ENCODE assay signal across 14 mouse cellular contexts in genomic region chr7:72926772-72927380, GRCm38 (mm10).
DNase-seq lines count a peak whose midpoint lies in the region; ATAC-seq and TF ChIP-seq lines count a peak whose summit lies in the region.
"Had no signal": no experiment of that assay in that cellular context is flagged by ENCODE, and none has a peak within 500 bp of the region (broad histone marks: within the 10 kb centered on the region; RNA-seq: fewer than 3 reads in every experiment).

No protein-coding gene starts in this region.

- no peak for ATAC-seq in Patski
- ATAC-seq in embryonic facial prominence, embryonic 12.5 days (ENCODE audit: insufficient number of reproducible peaks, insufficient read depth, low FRiP score, low TSS enrichment): no peak
- ATAC-seq in limb, embryonic 15.5 days (ENCODE audit: insufficient number of reproducible peaks, low FRiP score, low TSS enrichment, low read depth): no peak; the same call in 1 of the 2 replicates
- ATAC-seq: liver, postnatal 0 days had no signal

- H3K9ac ChIP-seq in embryonic facial prominence, embryonic 12.5 days: no peak overlapping the region
- no peak overlapping the region for H3K9ac ChIP-seq in limb, embryonic 15.5 days
- H3K9ac ChIP-seq: liver, postnatal 0 days had no signal

- H3K4me1 ChIP-seq in embryonic facial prominence, embryonic 12.5 days: peaks cover 11% of the 10 kb centered on the region
- peaks cover 9% of the 10 kb centered on the region; the same call in 1 of the 2 replicates for H3K4me1 ChIP-seq in limb, embryonic 15.5 days

- H3K9me3 ChIP-seq in embryonic facial prominence, embryonic 12.5 days: no peaks in the 10 kb centered on the region
- no peaks in the 10 kb centered on the region for H3K9me3 ChIP-seq in limb, embryonic 15.5 days

- no peak for TF ChIP-seq CTCF in Patski (IDR thresholded peaks at IDR 0.05)

- CTCF ChIA-PET in Patski (lab: Charles Lee): interaction anchor here (0.5 to 1.2 kb wide), 2 partner anchors 9 to 100 kb away, joined by 3 to 4 read pairs; no protein-coding TSS in a partner anchor

- peak; percentile 2 for DNase-seq in kidney, postnatal 14 days
- DNase-seq in kidney, postnatal 36 days: no peak
- peak; percentile 41 for DNase-seq in Patski (ENCODE audit: low read depth, low spot score)
- DNase-seq in layer of hippocampus, adult 11-12 months (ENCODE audit: low spot score): no peak
- DNase-seq in layer of hippocampus, adult 18-20 months (ENCODE audit: low spot score in 2 of 2): no peak
- DNase-seq: adrenal gland, postnatal 36 days; cerebellum, adult 11 months; kidney, postnatal 25 days; liver, postnatal 0 days; midbrain, embryonic 14.5 days; thymus, postnatal 4 days had no signal

- no peaks in the 10 kb centered on the region for H3K36me3 ChIP-seq in embryonic facial prominence, embryonic 12.5 days
- H3K36me3 ChIP-seq in limb, embryonic 15.5 days: no peaks in the 10 kb centered on the region

- peak overlapping the region; percentile 50; the same call in 1 of the 2 replicates for H3K27ac ChIP-seq in embryonic facial prominence, embryonic 12.5 days
- peak overlapping the region; percentile 47; the same call in 1 of the 2 replicates for H3K27ac ChIP-seq in limb, embryonic 15.5 days

- peak overlapping the region; percentile 19; the same call in 1 of the 2 replicates for H3K4me2 ChIP-seq in embryonic facial prominence, embryonic 12.5 days (replicated peaks)
- no peak overlapping the region for H3K4me2 ChIP-seq in limb, embryonic 15.5 days

- POLR2A ChIA-PET in Patski (lab: Charles Lee): no interaction called here

- no peak overlapping the region for H3K4me3 ChIP-seq in embryonic facial prominence, embryonic 12.5 days
- no peak overlapping the region for H3K4me3 ChIP-seq in limb, embryonic 15.5 days

- no peaks in the 10 kb centered on the region for H3K27me3 ChIP-seq in Patski
- no peaks in the 10 kb centered on the region for H3K27me3 ChIP-seq in embryonic facial prominence, embryonic 12.5 days
- H3K27me3 ChIP-seq in limb, embryonic 15.5 days: no peaks in the 10 kb centered on the region
- H3K27me3 ChIP-seq: CH12.LX had no signal

- 37% methylated on average over 20 of the region's 20 CpGs for WGBS in embryonic facial prominence, embryonic 12.5 days
- WGBS in limb, embryonic 15.5 days: 30% methylated on average over 20 of the region's 20 CpGs

- in situ Hi-C loops in Patski (cut with MboI; ENCODE audit: low pct_unique_long_range_greater_than_20kb): no loop called here

Comparison
In these comparisons a context has a peak if more than half of its experiments do, and no peak if none do; other contexts are left out.
1. DNase-seq: peak in kidney, postnatal 14 days (single experiment) and Patski (single experiment); none in kidney, postnatal 36 days (0 of 2), layer of hippocampus, adult 11-12 months (single experiment) and layer of hippocampus, adult 18-20 months (0 of 2).